Mouse (Mus musculus) neural tube, embryonic 15.5 days (tissue): ENCODE results near the gene Dnmt1. TPM values are rescaled to one million over a fixed set of nuclear protein-coding genes. Genes with fewer than 3 reads are reported as not detected.
"Not testable (repeated sequence)": the region's sequence is repeated elsewhere in the genome, so short reads cannot be mapped to it uniquely, and the experiment has no call there.

Experiments used
- ATAC-seq: fragments of 200-750 bp; cut with Nextera tagmentation; 2 replicates; pipeline ENCODE4 v1.8.0; 2017; ENCODE audit warnings: mild to moderate bottlenecking, moderate TSS enrichment, moderate library complexity; ENCODE audit not compliant: low FRiP score
- H3K27ac ChIP-seq: fragments of 300-500 bp; sonication (generic); replicated peaks from 2 replicates; pipeline ENCODE4 v1.5.1; 2015; ENCODE audit warnings: mild to moderate bottlenecking, inconsistent platforms
- H3K27me3 ChIP-seq: fragments of 300-500 bp; sonication (generic); replicated peaks from 2 replicates; pipeline ENCODE4 v1.6.1; 2015; ENCODE audit warnings: inconsistent platforms
- H3K36me3 ChIP-seq: fragments of 300-500 bp; sonication (generic); 2 replicates; pipeline ENCODE4 v1.6.1; 2015; ENCODE audit warnings: inconsistent platforms
- H3K4me1 ChIP-seq: fragments of 300-500 bp; sonication (generic); 2 replicates; pipeline ENCODE4 v1.6.1; 2015; ENCODE audit warnings: inconsistent platforms
- H3K4me2 ChIP-seq: fragments of 300-500 bp; sonication (generic); 2 replicates; pipeline ENCODE4 v1.6.1; 2015; ENCODE audit warnings: inconsistent platforms, mild to moderate bottlenecking, moderate library complexity
- H3K4me3 ChIP-seq: fragments of 300-500 bp; sonication (generic); replicated peaks from 2 replicates; pipeline ENCODE4 v1.5.1; 2015; ENCODE audit warnings: mild to moderate bottlenecking, inconsistent platforms
- H3K9ac ChIP-seq: fragments of 300-500 bp; sonication (generic); replicated peaks from 2 replicates; pipeline ENCODE4 v1.6.1; 2015; ENCODE audit warnings: mild to moderate bottlenecking, inconsistent platforms
- H3K9me3 ChIP-seq: fragments of 300-500 bp; sonication (generic); replicated peaks from 2 replicates; pipeline ENCODE4 v1.6.1; 2016; ENCODE audit warnings: inconsistent platforms
- WGBS: fragments of 180-500 bp; shearing (Covaris S2); methylation state at CpG from one replicate; pipeline ENCODE4 v1.1.7; 2015; ENCODE audit warnings: mixed read lengths; 5-methylcytosine and 5-hydroxymethylcytosine counted together
- polyA plus RNA-seq: library from polyadenylated mRNA; unstranded; fragments of >200 nt; fragmentation: Nextera tagmentation; extraction: Ambion mirVana; gene quantifications from 2 replicates; pipeline ENCODE4 v1.2.1, GENCODE M21; 2015

Gene Dnmt1
- 51.6 and 60.8 TPM in 2 replicates for polyA plus RNA-seq

- no peaks in the 10 kb centered on the region for H3K36me3 ChIP-seq
- no peak within 1 kb of the TSS for H3K9ac ChIP-seq
- H3K27ac ChIP-seq: no peak within 1 kb of the TSS
- no peak for ATAC-seq
- H3K4me1 ChIP-seq: no peaks in the 10 kb centered on the region
- H3K27me3 ChIP-seq: no peaks in the 10 kb centered on the region
- no peak within 1 kb of the TSS for H3K4me2 ChIP-seq
- H3K9me3 ChIP-seq: no peaks in the 10 kb centered on the region
- 91% methylated on average over 2 of the region's 2 CpGs for WGBS
- H3K4me3 ChIP-seq: no peak within 1 kb of the TSS
Observed at GRCm38 (mm10) chr9:20959430-20959938, at the start of gene Dnmt1. Gene Dnmt1, minus strand, starts transcription at chr9:20959888.

- Histone ChIP-seq H3K36me3 (peaks cover 45% of the 10 kb centered on the region), H3K4me3 (no peak overlapping the region), H3K27ac (no peak overlapping the region), H3K27me3 (peaks cover 9% of the 10 kb centered on the region; the same call in 1 of the 2 replicates), H3K4me2 (no peak overlapping the region), H3K4me1 (peaks cover 14% of the 10 kb centered on the region), H3K9me3 (no peaks in the 10 kb centered on the region), H3K9ac (no peak overlapping the region)
- 94% methylated on average over 7 of the region's 7 CpGs for WGBS
- no peak for ATAC-seq
Observed at GRCm38 (mm10) chr9:21008007-21008406, 48.3 kb upstream of the Dnmt1 start.

- Histone ChIP-seq H3K4me2 (no peak overlapping the region), H3K27me3 (peaks cover 5% of the 10 kb centered on the region; the same call in 1 of the 2 replicates), H3K4me1 (peaks cover 14% of the 10 kb centered on the region), H3K9me3 (no peaks in the 10 kb centered on the region), H3K27ac (no peak overlapping the region), H3K9ac (no peak overlapping the region), H3K36me3 (peaks cover 45% of the 10 kb centered on the region), H3K4me3 (no peak overlapping the region)
- 96% methylated on average over 10 of the region's 10 CpGs for WGBS
- ATAC-seq: no peak
Observed at GRCm38 (mm10) chr9:21007313-21007952, 47.7 kb upstream of the Dnmt1 start.

- H3K27ac ChIP-seq: peak within 1 kb of the TSS; percentile 89
Observed at GRCm38 (mm10) chr9:21002627-21003551, 43.2 kb upstream of the Dnmt1 start, which contains the start of gene Mrpl4. Gene Mrpl4, plus strand, starts transcription at chr9:21002738.

GRCm38 (mm10) chr9:21002270-21002626 is 42.6 kb upstream of the Dnmt1 start:
- Histone ChIP-seq H3K4me3 (peak overlapping the region; percentile 67), H3K36me3 (peaks cover 23% of the 10 kb centered on the region), H3K27ac (peak overlapping the region; percentile 89), H3K9me3 (no peaks in the 10 kb centered on the region), H3K27me3 (no peaks in the 10 kb centered on the region), H3K9ac (peak overlapping the region; percentile 77), H3K4me1 (peaks cover 17% of the 10 kb centered on the region), H3K4me2 (peak overlapping the region; percentile 83)
- peak; percentile 46; the same call in 1 of the 2 replicates for ATAC-seq
- 12% methylated on average over 7 of the region's 7 CpGs for WGBS

More at GRCm38 (mm10) chr9:21002627-21003551, 43.2 kb upstream of the Dnmt1 start, which contains the start of gene Mrpl4:
- Histone ChIP-seq H3K4me3 (peak within 1 kb of the TSS; percentile 67), H3K4me1 (peaks cover 17% of the 10 kb centered on the region), H3K27me3 (no peaks in the 10 kb centered on the region), H3K9ac (peak within 1 kb of the TSS; percentile 77), H3K4me2 (peak within 1 kb of the TSS; percentile 83), H3K36me3 (peaks cover 29% of the 10 kb centered on the region), H3K9me3 (no peaks in the 10 kb centered on the region)
- ATAC-seq: peak; percentile 93
- WGBS: under 1% methylated on average over 72 of the region's 72 CpGs

GRCm38 (mm10) chr9:21001651-21002200 is 42.0 kb upstream of the Dnmt1 start:
- Histone ChIP-seq H3K4me3 (peak overlapping the region; percentile 67; the same call in 1 of the 2 replicates), H3K4me1 (peaks cover 17% of the 10 kb centered on the region), H3K36me3 (peaks cover 18% of the 10 kb centered on the region), H3K9me3 (no peaks in the 10 kb centered on the region), H3K4me2 (peak overlapping the region; percentile 83; the same call in 1 of the 2 replicates), H3K27me3 (no peaks in the 10 kb centered on the region), H3K9ac (no peak overlapping the region), H3K27ac (no peak overlapping the region)
- no peak for ATAC-seq
- 74% methylated on average over 6 of the region's 6 CpGs for WGBS

GRCm38 (mm10) chr9:21000811-21001210 is 41.1 kb upstream of the Dnmt1 start:
- no peaks in the 10 kb centered on the region for H3K9me3 ChIP-seq
- no peak overlapping the region for H3K4me2 ChIP-seq
- H3K9ac ChIP-seq: no peak overlapping the region
- no peak for ATAC-seq
- H3K27me3 ChIP-seq: no peaks in the 10 kb centered on the region
- peaks cover 11% of the 10 kb centered on the region for H3K36me3 ChIP-seq
- H3K4me1 ChIP-seq: peaks cover 17% of the 10 kb centered on the region
- H3K4me3 ChIP-seq: no peak overlapping the region
- no peak overlapping the region for H3K27ac ChIP-seq

- not testable (repeated sequence) for H3K4me2 ChIP-seq, H3K36me3 ChIP-seq, H3K4me3 ChIP-seq, H3K9ac ChIP-seq, H3K27me3 ChIP-seq, ATAC-seq, H3K27ac ChIP-seq, H3K4me1 ChIP-seq, H3K9me3 ChIP-seq
- WGBS: 82% methylated on average over 1 of the region's 1 CpGs
Observed at GRCm38 (mm10) chr9:20998337-20998736, 38.6 kb upstream of the Dnmt1 start.

GRCm38 (mm10) chr9:20997065-20997464 is 37.4 kb upstream of the Dnmt1 start:
- Histone ChIP-seq H3K4me1 (0 out of 2 replicates have a peak, but pooled peaks cover under 1% of the 10 kb centered on the region), H3K4me2 (no peak overlapping the region)
- WGBS: 86% methylated on average over 8 of the region's 8 CpGs

GRCm38 (mm10) chr9:20995069-20995468 is 35.4 kb upstream of the Dnmt1 start:
- no peaks in the 10 kb centered on the region for H3K36me3 ChIP-seq
- H3K9ac ChIP-seq: no peak overlapping the region
- no peaks in the 10 kb centered on the region for H3K27me3 ChIP-seq
- no peak overlapping the region for H3K4me2 ChIP-seq
- 76% methylated on average over 3 of the region's 3 CpGs for WGBS
- H3K4me1 ChIP-seq: 0 out of 2 replicates have a peak, but pooled peaks cover 6% of the 10 kb centered on the region
- no peak overlapping the region for H3K27ac ChIP-seq
- ATAC-seq: no peak
- no peaks in the 10 kb centered on the region for H3K9me3 ChIP-seq
- H3K4me3 ChIP-seq: no peak overlapping the region

More at GRCm38 (mm10) chr9:20997065-20997464, 37.4 kb upstream of the Dnmt1 start:
- Histone ChIP-seq H3K9me3 (no peaks in the 10 kb centered on the region), H3K36me3 (no peaks in the 10 kb centered on the region), H3K9ac (no peak overlapping the region), H3K27me3 (no peaks in the 10 kb centered on the region), H3K27ac (no peak overlapping the region), H3K4me3 (no peak overlapping the region)
- no peak for ATAC-seq

- Histone ChIP-seq H3K27me3 (no peaks in the 10 kb centered on the region), H3K9ac (no peak overlapping the region), H3K4me2 (no peak overlapping the region), H3K36me3 (no peaks in the 10 kb centered on the region), H3K9me3 (no peaks in the 10 kb centered on the region), H3K4me3 (no peak overlapping the region), H3K4me1 (0 out of 2 replicates have a peak, but pooled peaks cover 6% of the 10 kb centered on the region), H3K27ac (no peak overlapping the region)
- ATAC-seq: no peak
- 53% methylated on average over 5 of the region's 5 CpGs for WGBS
Observed at GRCm38 (mm10) chr9:20993165-20993898, 33.6 kb upstream of the Dnmt1 start.
